Mouse (Mus musculus) fibroblast of lung, adult 2 months (primary cell): ENCODE measurements around the gene Dhx30.
"Not testable (repeated sequence)": the region's sequence is repeated elsewhere in the genome, so short reads cannot be mapped to it uniquely, and the experiment has no call there.

Experiments used
- DNase-seq: peaks from one replicate; pipeline ENCODE4 v3.0.0-alpha.2; 2011; ENCODE audit warnings: low read depth

Gene Dhx30

DNA sequence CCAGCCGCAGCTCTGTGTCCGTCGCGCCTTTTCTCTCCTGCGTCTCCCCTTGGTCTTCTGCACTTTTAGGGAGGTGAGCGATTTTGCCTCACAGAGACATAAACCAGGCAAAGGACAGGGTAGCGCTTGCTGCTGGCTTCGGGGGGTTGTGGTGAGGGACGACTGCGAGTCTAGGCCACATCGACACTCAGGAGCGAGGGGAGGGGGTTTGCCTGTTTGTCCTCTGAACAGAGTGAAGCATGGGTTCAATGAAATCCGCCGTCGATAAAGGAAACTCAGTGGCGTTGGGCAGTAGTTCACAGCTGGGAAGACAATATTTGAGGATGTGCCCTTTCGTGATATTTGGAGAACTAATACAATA lies at the start of gene Dhx30:
Dhx30 (minus strand) TSS at position 52 of the 361 bp plus-strand sequence.
- no peak for DNase-seq

DNA sequence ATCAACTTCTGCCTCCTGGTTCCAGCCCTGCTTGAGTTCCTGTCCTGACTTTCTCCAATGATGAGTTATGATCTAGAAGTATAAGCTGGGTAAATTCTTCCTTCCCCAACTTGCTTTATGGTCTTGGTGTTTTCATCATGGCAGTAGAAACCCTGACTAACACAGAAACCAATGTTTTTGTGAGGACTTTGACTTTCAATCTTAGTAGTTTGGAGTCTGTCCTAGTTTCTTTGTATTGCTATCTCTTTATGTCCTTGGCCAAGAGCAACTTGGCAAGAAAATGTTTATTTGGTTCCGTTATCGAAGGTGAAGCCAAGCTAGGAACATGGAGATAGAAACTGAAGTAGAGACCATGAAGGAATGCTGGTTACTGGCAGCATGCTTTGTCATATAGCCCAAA lies 45.4 kb upstream of the Dhx30 start:
- DNase-seq, result no peak

DNA sequence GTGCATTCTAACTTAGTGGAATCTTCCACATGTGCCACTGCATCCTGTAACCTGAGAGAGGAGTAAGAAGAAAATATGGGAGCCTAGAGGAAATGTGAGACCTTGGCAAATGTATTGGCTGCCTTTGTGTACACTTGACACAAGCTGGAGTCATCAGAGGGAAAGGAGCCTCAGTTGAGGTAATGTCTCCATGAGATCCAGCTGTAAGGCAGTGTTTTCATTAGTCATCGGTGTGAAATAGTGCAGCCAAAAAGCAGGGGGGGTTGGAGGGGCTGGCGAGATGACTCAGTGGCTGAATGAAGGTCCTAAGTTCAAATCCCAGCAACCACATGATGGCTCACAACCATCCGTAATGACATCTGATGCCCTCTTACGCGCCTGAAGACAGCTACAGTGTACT lies 44.8 kb upstream of the Dhx30 start:
- DNase-seq, result peak; percentile 70

DNA sequence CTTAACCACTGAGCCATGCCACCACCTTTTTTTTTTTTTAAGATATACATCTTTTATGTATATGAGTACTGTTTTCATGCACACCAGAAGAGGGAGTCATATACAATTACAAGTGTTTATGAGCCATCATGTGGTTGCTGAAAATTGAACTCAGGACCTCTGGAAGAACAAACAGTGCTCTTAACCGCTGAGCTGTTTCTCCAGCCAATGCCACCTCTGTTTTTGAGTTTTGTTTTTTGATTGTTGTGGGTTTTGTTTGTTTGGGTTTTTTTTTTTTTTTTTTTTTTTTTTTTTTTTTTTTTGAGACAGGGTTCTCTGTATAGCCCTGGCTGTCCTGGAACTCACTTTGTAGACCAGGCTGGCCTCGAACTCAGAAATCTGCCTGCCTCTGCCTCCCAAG lies 42.9 kb upstream of the Dhx30 start:
- not testable (repeated sequence) for DNase-seq

DNA sequence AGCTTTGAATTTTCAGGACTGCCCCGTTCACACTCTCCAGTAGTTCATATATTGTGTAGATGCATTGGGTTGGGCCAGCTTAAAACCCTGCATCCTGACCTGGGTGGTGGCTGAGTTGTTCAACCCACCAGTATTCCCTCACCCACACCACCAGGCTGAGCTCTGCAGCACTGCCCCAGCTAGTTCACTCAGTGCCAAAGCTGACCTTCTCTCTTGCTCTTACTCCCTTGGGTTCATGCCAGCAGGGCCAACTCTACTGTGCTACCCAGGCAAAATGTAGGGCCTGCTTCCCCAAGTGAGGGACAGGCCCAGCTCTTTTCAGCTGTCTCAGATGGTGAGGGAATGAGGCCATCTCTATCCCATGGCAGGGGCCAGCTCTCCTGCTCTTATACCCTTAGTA lies 41.4 kb upstream of the Dhx30 start:
- no peak for DNase-seq

DNA sequence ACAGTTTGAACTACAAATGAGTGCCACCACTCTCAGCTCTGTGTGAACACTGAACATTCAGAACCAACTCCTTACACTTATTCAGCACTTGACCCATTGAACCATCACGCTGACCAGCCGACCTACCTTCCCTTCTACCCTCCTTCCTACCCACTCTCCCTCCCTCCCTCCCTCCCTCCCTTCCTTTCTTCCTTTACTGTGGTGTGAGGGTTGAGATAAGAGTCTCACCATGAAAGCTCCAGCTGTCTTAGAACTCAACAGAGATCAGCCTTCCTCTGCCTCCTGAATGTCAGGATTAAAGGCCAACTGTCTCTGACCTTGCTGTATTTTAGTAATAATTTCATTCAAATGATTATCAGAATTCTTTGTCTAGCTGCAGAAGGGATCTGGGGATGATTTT lies 31.0 kb upstream of the Dhx30 start:
- no peak for DNase-seq

DNA sequence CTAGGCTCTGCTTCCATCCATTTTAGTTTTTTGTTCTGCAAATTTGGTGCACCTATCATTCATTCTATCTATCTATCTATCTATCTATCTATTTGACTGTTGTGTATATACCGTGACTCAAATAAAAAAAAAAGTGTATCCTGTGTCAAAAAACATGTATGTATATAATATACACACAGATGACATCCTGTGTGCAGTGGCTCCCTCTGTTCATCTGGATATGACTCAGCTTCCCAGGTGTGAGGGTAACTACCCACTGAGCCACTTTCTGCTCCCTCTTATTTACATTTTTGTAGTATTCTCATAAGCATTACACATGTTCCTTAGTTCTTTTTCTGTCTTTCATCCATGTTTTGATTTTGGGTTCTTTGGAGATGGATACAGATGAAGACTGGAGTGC lies 24.5 kb upstream of the Dhx30 start:
- no peak for DNase-seq

DNA sequence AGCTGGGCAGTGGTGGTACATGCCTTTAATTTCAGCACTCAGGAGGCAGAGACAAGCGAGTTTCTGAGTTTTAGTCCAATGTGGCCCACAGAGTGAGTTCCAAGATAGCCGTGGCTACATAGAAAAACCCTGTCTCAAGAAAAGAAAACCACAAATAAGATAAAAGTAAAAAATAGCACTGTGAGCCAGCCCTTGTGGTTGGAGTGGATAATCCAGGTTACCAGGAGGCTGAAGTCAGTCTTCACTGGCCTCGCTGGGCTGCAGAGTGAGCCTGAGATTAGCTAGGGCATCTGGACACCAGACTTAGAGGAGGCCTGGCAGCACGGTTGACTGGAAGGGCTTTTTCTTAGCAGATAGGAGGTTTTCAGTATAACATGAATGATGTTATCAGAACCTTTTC lies 21.5 kb upstream of the Dhx30 start:
- no peak for DNase-seq

DNA sequence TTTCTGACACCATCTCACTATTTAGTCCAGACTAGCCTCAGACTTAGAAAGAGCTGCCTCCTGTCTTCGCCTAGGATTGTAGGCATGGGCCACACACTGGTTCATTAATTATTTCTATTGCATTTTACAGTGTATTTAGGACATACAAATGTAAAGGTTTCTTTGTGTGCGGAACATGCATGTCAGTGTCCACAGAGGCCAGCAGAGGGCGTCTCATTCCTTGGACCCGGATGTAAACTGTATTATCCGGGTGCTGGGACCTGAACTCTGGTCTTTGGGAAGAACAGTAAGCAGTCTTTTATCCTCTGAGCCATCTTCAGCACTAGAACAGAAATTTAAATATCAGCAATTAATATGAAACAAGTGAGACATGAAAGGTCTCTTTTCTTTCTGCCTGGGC lies 16.5 kb upstream of the Dhx30 start:
- no peak for DNase-seq

DNA sequence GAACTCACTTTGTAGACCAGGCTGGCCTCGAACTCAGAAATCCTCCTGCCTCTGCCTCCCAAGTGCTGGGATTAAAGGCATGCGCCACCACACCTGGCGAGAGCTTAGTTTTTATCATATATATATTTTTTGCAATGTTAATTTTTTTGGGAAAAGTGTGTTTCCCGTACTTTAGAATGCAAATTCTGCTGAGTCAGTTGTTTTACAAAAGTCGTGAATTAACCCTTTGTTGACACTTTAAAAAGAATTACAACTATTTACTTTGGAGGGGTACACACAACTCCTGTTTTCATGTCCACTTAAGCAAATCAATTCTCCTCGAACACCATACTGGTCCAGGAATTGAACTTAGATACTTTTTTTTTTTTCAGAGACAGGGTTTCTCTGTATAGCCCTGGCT lies 15.3 kb upstream of the Dhx30 start:
- no peak for DNase-seq

DNA sequence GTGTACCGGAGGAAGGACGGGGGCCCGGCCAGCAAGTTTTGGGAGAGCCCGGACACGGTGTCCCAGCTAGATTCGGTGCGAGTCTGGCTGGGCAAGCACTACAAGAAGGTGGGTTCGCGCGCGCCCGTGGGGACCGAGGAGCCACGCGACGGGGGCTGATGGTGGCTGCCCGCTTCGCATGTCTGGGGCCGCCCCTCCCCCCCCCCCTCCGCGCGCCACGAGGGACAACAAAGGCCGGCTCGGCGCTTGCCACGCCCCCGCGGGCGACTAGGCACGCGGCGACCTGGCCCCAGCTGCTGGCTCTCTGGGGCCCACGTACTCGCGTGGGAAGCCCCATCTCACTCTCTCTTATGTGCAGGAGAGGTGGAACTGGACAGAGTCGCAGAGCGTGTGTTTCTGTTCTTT lies 14.6 kb upstream of the Dhx30 start:
- DNase-seq, result no peak

DNA sequence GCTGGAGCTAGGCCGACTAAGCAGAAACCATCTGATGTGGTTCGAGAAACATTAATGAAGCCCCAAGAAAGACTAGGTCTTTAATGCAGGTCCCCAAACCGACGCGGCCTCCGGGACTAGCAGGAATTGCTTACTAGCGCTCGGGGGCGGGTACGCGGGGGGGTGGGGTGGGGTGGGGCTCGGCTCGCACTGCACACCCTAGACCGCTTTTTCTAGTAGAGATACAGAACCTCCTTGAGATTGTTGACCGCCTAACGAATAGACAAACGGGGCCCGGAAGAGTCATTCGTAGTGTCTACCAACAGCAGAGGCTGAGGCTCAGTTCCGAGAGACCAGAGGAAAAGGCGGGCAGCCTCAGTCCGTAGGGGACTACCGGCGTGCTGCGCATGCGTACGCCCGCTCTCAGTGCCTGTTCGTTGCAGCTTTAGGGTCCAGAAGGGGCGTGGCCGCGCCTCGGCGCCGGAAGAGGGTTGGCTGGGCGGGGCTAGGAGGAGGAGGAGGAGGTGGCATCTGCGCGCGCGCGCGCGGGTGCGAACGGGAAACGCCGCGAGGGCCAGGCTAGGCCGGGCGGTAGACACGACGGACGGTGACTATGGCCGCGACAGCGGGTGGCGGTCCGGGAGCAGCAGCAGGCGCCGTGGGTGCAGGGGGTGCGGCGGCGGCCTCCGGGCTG lies 14.0 kb upstream of the Dhx30 start:
- peak; percentile 92 for DNase-seq

DNA sequence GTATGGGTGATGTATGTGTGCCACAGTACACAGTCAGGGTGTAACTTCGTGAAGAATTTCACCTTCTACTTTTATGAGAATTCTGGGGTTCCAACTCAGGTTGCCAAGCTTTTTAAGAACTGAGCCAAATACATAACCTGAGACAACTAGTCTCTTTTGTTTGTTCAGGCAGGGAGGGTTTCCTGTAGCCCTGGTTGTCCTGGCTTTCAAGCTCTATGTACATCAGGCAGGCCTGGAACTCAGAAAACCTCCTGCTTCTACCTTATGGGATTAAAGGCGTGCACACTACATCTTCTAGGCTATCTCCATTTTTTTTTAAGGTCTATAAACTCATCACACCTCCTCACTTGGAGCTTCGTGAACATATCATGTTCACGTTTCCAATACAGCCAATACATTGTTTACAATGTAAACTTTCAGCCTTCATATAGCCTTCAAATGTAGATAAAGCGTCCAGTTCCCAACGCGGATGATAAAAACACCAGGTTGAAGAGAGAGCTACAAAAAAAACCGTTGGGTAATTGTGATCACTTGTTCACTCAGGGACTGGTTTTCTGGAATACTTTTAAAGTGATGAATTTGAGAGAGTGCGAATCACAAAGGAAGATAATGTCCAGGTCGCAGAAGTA lies 13.4 kb upstream of the Dhx30 start:
- DNase-seq, result no peak

DNA sequence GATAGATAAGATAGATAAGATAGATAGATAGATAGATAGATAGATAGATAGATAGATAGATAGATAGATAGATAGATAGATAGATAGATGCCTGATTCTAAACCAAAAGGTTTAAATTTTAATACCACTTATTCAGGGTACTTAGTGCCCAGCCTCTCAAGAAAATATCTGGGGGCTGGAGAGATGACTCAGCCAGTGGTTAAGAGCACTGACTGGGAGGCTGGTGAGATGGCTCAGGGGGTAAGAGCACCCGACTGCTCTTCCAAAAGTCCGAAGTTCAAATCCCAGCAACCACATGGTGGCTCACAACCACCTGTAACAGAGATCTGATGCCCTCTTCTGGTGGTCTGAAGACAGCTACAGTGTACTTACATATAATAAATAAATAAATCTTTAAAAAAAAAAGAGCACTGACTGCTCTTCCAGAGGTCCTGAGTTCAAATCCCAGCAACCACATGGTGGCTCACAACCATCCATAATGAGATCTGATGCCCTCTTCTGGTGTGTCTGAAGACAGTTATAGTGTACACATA lies 6.4 kb upstream of the Dhx30 start:
- DNase-seq, result not testable (repeated sequence)

DNA sequence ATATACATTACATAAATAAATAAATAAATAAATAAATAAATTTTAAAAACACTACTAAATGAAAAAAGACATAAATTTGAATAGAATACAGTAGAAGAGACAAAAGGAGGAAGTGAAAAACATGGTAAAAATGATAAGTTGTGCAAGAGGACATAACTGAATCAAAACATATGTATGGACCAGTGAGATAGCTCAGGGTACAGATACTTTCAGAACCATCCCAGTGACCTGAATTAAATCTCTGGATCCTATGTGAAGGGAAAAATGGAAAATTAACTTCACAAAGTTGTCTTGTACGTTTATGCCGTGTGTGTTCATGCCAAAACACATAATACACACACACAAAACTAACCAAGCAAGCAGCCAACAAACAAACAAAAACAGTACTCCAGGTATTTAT lies 5.7 kb upstream of the Dhx30 start:
- DNase-seq, result no peak

DNA sequence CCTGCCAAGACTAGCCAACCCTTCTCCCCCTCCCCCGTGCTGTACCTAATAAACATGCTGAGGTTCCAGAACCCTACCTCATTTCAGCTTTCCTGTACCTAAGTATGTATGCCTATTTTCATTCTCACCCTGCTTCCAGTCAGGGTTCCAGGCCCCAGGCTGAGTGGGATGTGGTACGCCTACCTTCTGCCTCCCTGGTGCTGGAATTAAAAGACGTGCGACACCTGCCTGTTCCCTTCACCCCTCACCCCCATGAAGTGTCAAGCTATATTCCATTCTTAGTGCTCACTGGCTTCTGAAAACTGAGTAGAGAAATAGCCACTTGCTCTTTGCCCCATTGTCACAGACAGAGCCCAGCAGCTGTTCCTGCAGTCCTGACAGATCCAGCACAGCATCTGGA lies 3.8 kb upstream of the Dhx30 start:
- no peak for DNase-seq

DNA sequence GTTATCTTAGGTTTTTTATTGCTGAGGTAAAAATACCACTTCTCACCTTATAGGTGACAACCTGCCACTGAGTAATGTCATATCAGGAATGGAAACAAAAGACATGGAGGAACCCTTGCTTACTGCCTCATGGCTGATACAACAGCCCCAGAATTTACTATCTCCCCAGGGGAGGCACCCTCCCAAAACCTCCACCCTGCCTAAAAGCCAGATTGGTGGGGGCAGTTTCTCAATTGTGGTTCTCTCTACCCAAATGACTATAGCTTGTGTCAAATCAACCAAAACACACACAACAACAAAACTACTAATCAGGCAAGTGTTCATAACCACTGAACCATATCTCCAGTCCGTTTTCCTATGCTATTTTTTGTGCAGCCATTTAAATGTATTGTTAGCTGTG lies 619 bp upstream of the Dhx30 start:
- no peak for DNase-seq

DNA sequence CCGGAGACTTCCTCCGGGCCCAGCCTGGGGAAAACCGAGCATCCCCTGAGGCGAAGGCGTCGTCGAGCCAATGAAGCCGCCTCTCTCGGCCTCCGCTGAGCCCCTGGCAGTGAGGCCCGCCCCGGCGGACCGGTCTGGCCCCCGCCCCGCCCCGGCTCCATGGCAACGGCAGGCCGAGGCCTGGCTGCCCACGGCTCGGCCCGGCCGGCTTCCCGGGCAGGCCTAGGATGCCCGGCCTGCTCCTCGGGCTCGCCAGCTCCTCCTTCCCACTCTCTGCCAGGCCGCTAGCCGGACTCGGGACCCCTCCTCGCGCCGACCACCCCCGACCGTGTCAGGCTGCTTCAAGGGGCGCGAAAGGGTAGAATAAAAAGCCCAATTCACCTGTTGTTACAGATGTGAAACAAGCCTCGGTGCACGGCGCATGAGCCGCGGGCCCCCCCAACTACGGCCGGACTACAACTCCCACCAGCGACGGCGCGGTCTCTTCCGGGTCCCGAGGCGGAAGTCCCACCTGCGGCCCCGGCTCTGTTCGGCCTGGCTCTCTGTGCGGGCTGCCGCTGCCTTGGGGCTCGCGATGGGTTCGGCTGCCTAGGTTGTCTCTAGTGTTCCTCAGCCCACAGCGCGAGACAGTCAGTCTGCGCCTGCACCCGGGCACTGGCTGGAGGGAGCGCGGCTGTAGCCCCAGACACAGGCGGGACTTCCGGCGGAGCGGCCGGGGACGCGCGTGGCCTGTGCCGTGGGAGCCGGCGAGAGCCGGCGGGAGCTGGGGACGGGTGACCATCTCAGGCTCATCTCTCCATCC lies 452 bp downstream of the Dhx30 start, which contains the start of gene Smarcc1:
Smarcc1 (plus strand) TSS at position 732 of the 802 bp plus-strand sequence.
- peak; percentile 73 for DNase-seq

DNA sequence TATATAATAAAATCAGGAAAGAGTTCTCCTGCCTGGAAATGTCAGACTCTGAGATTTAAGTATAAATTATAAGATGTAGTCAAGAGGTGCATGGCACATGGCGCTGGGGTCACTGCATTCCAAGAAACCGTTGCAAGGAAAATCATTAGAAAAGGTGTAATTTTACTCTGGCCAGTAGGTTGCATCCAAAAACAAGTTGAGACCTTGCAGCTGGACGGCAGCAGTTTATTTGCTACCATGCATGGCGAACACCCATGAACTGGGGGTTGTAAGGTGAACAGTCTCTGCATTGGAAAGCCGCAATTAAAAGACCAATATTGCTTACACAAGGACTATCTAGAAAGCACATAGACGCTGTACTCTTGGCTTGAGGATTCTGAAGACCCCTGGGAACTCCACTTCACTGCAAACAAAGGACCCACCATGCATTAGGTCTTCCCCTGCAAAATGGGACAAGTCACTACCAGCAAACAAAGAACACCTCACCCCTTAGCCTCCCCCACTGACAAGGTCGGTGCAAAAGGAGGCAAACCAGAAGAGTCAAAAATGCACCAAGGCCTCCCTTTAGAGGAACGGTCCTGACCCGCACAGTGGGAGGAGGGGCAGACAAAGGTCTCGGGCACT lies 1.2 kb downstream of the Dhx30 start:
- DNase-seq, result no peak

DNA sequence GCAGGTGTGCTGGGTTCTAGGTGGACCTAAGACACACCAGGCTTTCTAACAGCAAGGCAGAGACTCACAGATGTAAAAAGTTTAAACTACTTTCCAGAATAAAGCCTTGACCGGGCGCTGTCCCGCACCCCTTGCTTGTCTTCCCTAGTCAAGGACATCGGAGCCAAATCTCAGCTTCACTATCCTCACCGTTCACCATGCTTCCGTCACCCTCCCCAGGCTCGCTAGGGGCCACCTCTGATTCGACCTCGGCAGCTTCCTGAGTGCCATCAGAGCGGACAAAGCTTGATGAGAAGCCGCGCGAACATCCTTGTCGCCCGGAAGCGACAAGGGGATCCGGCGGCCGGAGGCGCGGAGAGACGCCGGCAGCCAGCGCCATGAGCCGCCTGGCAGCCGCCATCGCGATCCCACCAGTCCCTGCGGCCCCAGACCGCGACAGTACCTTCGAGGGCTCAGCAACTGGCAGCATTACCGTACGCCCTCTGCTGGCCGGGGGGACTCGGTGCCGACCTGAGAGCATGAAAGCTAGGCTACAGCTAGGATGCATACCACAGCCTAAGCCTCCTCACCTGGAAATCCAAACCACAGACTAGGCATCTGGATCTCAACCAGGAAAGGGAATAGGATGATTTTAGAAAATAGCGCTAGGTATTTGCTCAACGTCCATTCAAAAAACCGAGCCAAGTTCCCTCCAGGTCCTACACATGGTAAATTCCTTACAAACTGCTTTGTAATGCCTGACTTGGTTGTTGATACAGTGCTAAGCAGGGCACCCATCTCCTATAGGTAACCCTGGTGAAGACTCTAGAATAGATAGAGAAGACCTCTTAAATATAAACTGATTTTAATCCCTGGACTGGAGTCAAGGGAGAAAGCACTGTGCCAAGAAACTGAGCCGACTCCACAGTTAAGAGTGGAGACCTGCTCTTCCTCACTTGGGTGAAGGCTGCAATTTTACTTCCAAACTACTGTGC lies 16.7 kb downstream of the Dhx30 start:
- DNase-seq, result peak; percentile 56

DNA sequence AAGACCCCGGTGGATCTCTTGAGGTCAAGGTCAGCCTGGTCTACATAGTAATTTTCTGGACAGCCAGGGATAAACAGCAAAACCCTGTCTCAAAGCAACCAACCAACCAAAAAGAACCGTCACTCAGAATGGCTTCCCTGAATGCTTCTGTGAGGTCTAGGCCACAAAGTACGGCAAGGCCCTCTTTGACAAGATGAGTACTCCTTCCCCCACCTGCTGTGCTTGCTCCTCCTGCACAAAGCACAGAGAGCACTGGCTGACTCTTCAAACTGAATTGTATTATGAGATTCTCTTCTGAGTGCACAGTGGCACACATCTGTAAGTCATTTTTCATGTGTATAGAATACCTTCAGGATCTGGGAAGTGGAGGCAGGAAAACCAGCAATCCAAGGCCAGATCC lies 19.8 kb downstream of the Dhx30 start:
- no peak for DNase-seq
